Mouse (Mus musculus) CH12.LX (cell line): Measurements from ENCODE around the gene Cxxc4. TPM values are rescaled to one million over a fixed set of nuclear protein-coding genes. Genes with fewer than 3 reads are reported as not detected.
A peak's percentile ranks its signal among the peaks of the same experiment; 100 is the strongest.

ENCODE experiments used
- DNase-seq: peaks from one replicate; pipeline ENCODE4 v3.0.0-alpha.2; 2013; ENCODE audit errors: extremely low read depth
- H3K27ac ChIP-seq: 2 replicates; pipeline ENCODE4 v1.5.1; 2012; ENCODE audit warnings: low read depth, mild to moderate bottlenecking, control low read depth, moderate library complexity; ENCODE audit not compliant: insufficient read depth
- H3K27me3 ChIP-seq: replicated peaks from 2 replicates; pipeline ENCODE3; 2012; ENCODE audit warnings: inconsistent platforms
- H3K36me3 ChIP-seq, 2 experiments: replicated peaks in 1 of 2; 2 replicates each; pipeline versions ENCODE3 to v1.6.1; 2012; ENCODE audit warnings: inconsistent platforms in 1 of 2, low read length in 1 of 2, mild to moderate bottlenecking in 1 of 2, mixed read lengths in 1 of 2, moderate library complexity in 1 of 2; ENCODE audit not compliant: control insufficient read depth in 1 of 2, insufficient read depth in 1 of 2
- H3K4me1 ChIP-seq, 2 experiments: 2 replicates each; pipeline ENCODE4 v1.6.1; 2012; ENCODE audit warnings: inconsistent platforms in 1 of 2, moderate library complexity in 1 of 2; ENCODE audit not compliant: insufficient read depth in 2 of 2, control insufficient read depth in 1 of 2
- H3K4me2 ChIP-seq: 2 replicates; pipeline ENCODE4 v1.6.1; 2012; ENCODE audit warnings: low read depth, mild to moderate bottlenecking, control low read depth; ENCODE audit not compliant: poor library complexity, insufficient read depth, severe bottlenecking
- H3K4me3 ChIP-seq, 3 experiments: fragments of 150-350 bp in 1 of 3; sonication (generic) in 1 of 3; replicated peaks in 1 of 3; 2 replicates each; pipeline versions ENCODE3 to v1.5.1; 2011 to 2012; ENCODE audit warnings: low read depth in 2 of 3, low read length in 2 of 3, mild to moderate bottlenecking in 2 of 3, moderate library complexity in 2 of 3, control low read depth in 1 of 3, improper control_type of control experiment in 1 of 3, inconsistent platforms in 1 of 3, mixed read lengths in 1 of 3; ENCODE audit not compliant: poor library complexity in 1 of 3
- H3K79me2 ChIP-seq: replicated peaks from 2 replicates; pipeline ENCODE4 v1.6.1; 2012; ENCODE audit warnings: mild to moderate bottlenecking, moderate library complexity; ENCODE audit not compliant: control insufficient read depth, poor library complexity, insufficient read depth, severe bottlenecking; ENCODE audit errors: extremely low read depth
- H3K9ac ChIP-seq: 2 replicates; pipeline ENCODE4 v1.6.1; 2012; ENCODE audit warnings: low read depth, mild to moderate bottlenecking, control low read depth, moderate library complexity; ENCODE audit not compliant: insufficient read depth
- H3K9me3 ChIP-seq: replicated peaks from 2 replicates; pipeline ENCODE3; 2012; ENCODE audit warnings: low read length, inconsistent platforms, mixed read lengths
- BHLHE40 ChIP-seq: IDR thresholded peaks from 2 replicates; pipeline ENCODE4 v1.6.1; 2011; ENCODE audit warnings: mild to moderate bottlenecking, low read depth, low read length, improper control_type of control experiment
- CHD1 ChIP-seq: IDR thresholded peaks from 2 replicates; pipeline ENCODE4 v1.6.1; 2012; ENCODE audit warnings: low read depth, low read length, improper control_type of control experiment, inconsistent platforms
- CHD2 ChIP-seq: IDR thresholded peaks from 2 replicates; pipeline ENCODE4 v1.6.1; 2011; ENCODE audit warnings: low read length, improper control_type of control experiment
- CTCF ChIP-seq, 2 experiments: IDR thresholded peaks in 1 of 2; conservative IDR thresholded peaks in 1 of 2; 2 replicates each; pipeline ENCODE4 v1.5.1; 2011 to 2012; ENCODE audit warnings: low read depth in 2 of 2, low read length in 2 of 2, improper control_type of control experiment in 1 of 2, inconsistent platforms in 1 of 2, mild to moderate bottlenecking in 1 of 2, moderate library complexity in 1 of 2
- E2F4 ChIP-seq: IDR thresholded peaks from 2 replicates; pipeline ENCODE4 v1.6.1; 2011; ENCODE audit warnings: low read depth, low read length, improper control_type of control experiment; ENCODE audit not compliant: insufficient replicate concordance
- ELF1 ChIP-seq: IDR thresholded peaks from 2 replicates; pipeline ENCODE4 v1.6.1; 2014; ENCODE audit warnings: low read depth, mild to moderate bottlenecking, inconsistent platforms, low read length, improper control_type of control experiment
- EP300 ChIP-seq: IDR thresholded peaks from 2 replicates; pipeline ENCODE4 v1.6.1; 2011; ENCODE audit warnings: low read length, improper control_type of control experiment
- GABPA ChIP-seq: IDR thresholded peaks from 2 replicates; pipeline ENCODE4 v1.6.1; 2012; ENCODE audit warnings: low read depth, low read length, improper control_type of control experiment, inconsistent platforms; ENCODE audit not compliant: insufficient replicate concordance
- IRF4 ChIP-seq: IDR thresholded peaks from 2 replicates; pipeline ENCODE4 v1.6.1; 2014; ENCODE audit warnings: low read depth, mild to moderate bottlenecking, inconsistent platforms, low read length, improper control_type of control experiment
- JUN ChIP-seq: IDR thresholded peaks from 2 replicates; pipeline ENCODE4 v1.6.1; 2011; ENCODE audit warnings: low read depth, mild to moderate bottlenecking, low read length, improper control_type of control experiment, moderate library complexity; ENCODE audit not compliant: insufficient read depth
- JUND ChIP-seq: conservative IDR thresholded peaks from 2 replicates; pipeline ENCODE4 v1.6.1; 2011; ENCODE audit warnings: low read depth, low read length, improper control_type of control experiment
- MAFK ChIP-seq: IDR thresholded peaks from 2 replicates; pipeline ENCODE4 v1.6.1; 2011; ENCODE audit warnings: low read length, improper control_type of control experiment; ENCODE audit not compliant: insufficient replicate concordance
- MAZ ChIP-seq: IDR thresholded peaks from 2 replicates; pipeline ENCODE4 v1.6.1; 2012; ENCODE audit warnings: low read depth, mild to moderate bottlenecking, inconsistent platforms, low read length, improper control_type of control experiment, moderate library complexity
- MEF2A ChIP-seq: IDR thresholded peaks from 2 replicates; pipeline ENCODE4 v1.6.1; 2014; ENCODE audit warnings: low read depth, mild to moderate bottlenecking, inconsistent platforms, low read length, improper control_type of control experiment, borderline replicate concordance
- MYC ChIP-seq: IDR thresholded peaks from 2 replicates; pipeline ENCODE4 v1.6.1; 2011; ENCODE audit warnings: low read depth, mild to moderate bottlenecking, improper control_type of control experiment, low read length
- NELFE ChIP-seq: IDR thresholded peaks from 2 replicates; pipeline ENCODE4 v1.6.1; 2011; ENCODE audit warnings: low read depth, low read length, improper control_type of control experiment
- NRF1 ChIP-seq: IDR thresholded peaks from 2 replicates; pipeline ENCODE4 v1.6.1; 2014; ENCODE audit warnings: low read depth, mild to moderate bottlenecking, inconsistent platforms, low read length, improper control_type of control experiment, moderate library complexity
- POLR2AphosphoS2 ChIP-seq: IDR thresholded peaks from 2 replicates; pipeline ENCODE4 v1.6.1; 2011; ENCODE audit warnings: low read depth, low read length, improper control_type of control experiment
- RAD21 ChIP-seq: IDR thresholded peaks from 2 replicates; pipeline ENCODE4 v1.6.1; 2011; ENCODE audit warnings: low read depth, mild to moderate bottlenecking, low read length, improper control_type of control experiment, moderate library complexity
- SMC3 ChIP-seq: IDR thresholded peaks from 2 replicates; pipeline ENCODE4 v1.6.1; 2011; ENCODE audit warnings: low read depth, low read length, improper control_type of control experiment
- TCF12 ChIP-seq: IDR thresholded peaks from 2 replicates; pipeline ENCODE4 v1.6.1; 2014; ENCODE audit warnings: low read depth, mild to moderate bottlenecking, inconsistent platforms, low read length, improper control_type of control experiment
- USF1 ChIP-seq: IDR thresholded peaks from 2 replicates; pipeline ENCODE4 v1.6.1; 2014; ENCODE audit warnings: low read depth, mild to moderate bottlenecking, inconsistent platforms, low read length, improper control_type of control experiment
- ZC3H11A ChIP-seq: IDR thresholded peaks from 2 replicates; pipeline ENCODE4 v1.6.1; 2012; ENCODE audit warnings: low read depth, mild to moderate bottlenecking, inconsistent platforms, low read length, improper control_type of control experiment
- ZKSCAN1 ChIP-seq: IDR thresholded peaks from 2 replicates; pipeline ENCODE4 v1.6.1; 2012; ENCODE audit warnings: low read depth, inconsistent platforms, low read length, improper control_type of control experiment, borderline replicate concordance
- dilution Hi-C: fragments of 300-500 bp; cut with MboI; formaldehyde crosslinking; loops from 2 replicates; pipeline ENCODE4 v1.14.3; 2020; ENCODE audit warnings: low sequenced_read_pairs; ENCODE audit not compliant: extremely low pct_unique_long_range_greater_than_20kb, extremely low pct_ligation_motif_present
- in situ Hi-C: fragments of 300-500 bp; cut with MboI; formaldehyde crosslinking; loops from 3 replicates; pipeline ENCODE4 v1.14.3; 2019; ENCODE audit warnings: low sequenced_read_pairs, low pct_ligation_motif_present, low pct_unique_long_range_greater_than_20kb, mixed read lengths
- polyA plus RNA-seq: library from polyadenylated mRNA; unstranded; fragments of >175 nt; gene quantifications from 2 replicates; pipeline ENCODE4 v1.2.1, GENCODE M21; 2012; ENCODE audit warnings: low read depth; ENCODE audit not compliant: insufficient read length
- total RNA-seq, 2 experiments: library from RNA; depleted of rRNA; stranded (reverse); fragments of 300-350 nt in 1 of 2; fragments of >200 nt in 1 of 2; gene quantifications; 2 replicates each; pipeline ENCODE4 v1.2.3; 2012 to 2014

The Cxxc4 gene
- total and polyA plus RNA-seq, 3 experiments, result 0.12 to 0.19 TPM; not detected in 1

DNA sequence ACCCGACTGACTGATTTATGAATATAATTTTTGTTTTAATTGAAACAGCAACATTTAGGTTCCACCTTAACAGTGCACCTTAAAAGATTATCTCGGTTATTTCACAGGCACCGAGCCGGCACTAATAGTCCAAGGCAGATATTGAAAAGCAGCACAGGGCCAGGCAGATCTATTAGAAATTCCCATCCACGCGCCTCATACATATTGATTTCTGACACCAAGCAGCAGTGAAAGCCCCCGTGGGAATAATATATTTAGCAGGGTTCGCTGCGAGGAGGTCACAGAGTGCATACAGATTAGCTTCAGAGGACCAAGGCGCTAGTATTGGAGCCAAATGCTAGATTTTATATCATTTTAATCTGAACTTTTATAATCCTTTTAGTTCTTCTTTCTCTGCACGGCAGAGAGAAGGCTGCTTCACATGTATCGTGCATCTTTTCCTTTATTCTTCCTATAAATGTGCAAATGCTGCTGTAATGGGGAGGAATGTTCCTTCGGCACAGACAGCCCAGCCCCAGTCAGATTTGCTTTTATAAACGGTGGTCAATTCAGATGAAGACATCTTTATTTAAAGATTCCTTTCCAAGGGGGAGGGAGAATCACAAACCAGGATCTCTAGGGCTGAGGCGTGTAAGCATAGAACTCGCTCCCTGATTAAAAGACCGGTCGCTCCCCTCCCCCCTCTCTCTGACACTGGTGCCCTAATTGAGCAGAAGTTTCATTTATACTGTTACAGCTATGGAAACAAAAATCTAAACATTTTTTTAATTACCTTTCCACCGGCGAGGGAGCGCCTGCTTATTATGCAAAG is 66.6 kb downstream of the Cxxc4 start:
- Histone ChIP-seq H3K36me3 (no peaks in the 10 kb centered on the region), H3K27me3 (no peaks in the 10 kb centered on the region), H3K79me2 (no peaks in the 10 kb centered on the region), H3K4me3 (no peak overlapping the region), H3K4me1 (peaks cover 0 to 2% of the 10 kb centered on the region in 2 experiments; a peak in 1 of 4 replicates), H3K9ac (no peak overlapping the region), H3K4me2 (peak overlapping the region; percentile 37), H3K27ac (no peak overlapping the region), H3K9me3 (no peaks in the 10 kb centered on the region)
- no peak for DNase-seq
- dilution Hi-C loops, result no loop called here
- in situ Hi-C loops, result no loop called here
- no peak for TF ChIP-seq ZKSCAN1
- no peak for TF ChIP-seq CHD1
- no peak for TF ChIP-seq MAZ
- no peak for TF ChIP-seq CTCF (conservative IDR thresholded peaks at IDR 0.05 in 1 of 2, IDR thresholded peaks at IDR 0.05 in 1 of 2; ENCODE audit: low read depth in 2 of 2, low read length in 2 of 2)
- no peak for TF ChIP-seq MEF2A
- no peak for TF ChIP-seq SMC3
- TF ChIP-seq TCF12, result no peak
- TF ChIP-seq MAFK, result no peak
- no peak for TF ChIP-seq NELFE
- TF ChIP-seq RAD21, result no peak
- no peak for TF ChIP-seq BHLHE40
- TF ChIP-seq NRF1, result no peak
- TF ChIP-seq CHD2, result no peak
- no peak for TF ChIP-seq GABPA
- TF ChIP-seq ZC3H11A, result no peak
- TF ChIP-seq POLR2AphosphoS2, result no peak
- no peak for TF ChIP-seq MYC
- no peak for TF ChIP-seq USF1
- no peak for TF ChIP-seq E2F4
- TF ChIP-seq IRF4, result no peak

DNA sequence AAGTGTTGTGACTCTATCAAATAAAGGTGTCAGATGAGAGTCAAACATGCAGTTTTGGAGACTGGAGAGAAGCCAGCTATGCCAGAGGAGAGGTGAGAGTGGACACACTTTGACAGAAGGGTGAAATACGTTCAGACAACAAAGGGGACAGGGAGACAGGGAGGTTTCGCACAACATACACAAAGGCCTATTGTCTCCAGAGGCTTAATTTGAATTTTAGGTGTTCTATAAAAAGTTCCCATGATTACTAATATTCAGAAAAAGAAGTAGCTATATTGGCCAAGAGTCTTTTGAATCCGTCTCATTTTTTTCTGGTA is 67.2 kb downstream of the Cxxc4 start:
- TF ChIP-seq JUN (no peak), NRF1 (no peak), CHD1 (no peak), MAZ (no peak), JUND (no peak), IRF4 (no peak), RAD21 (no peak), EP300 (no peak), GABPA (no peak), ELF1 (no peak)
- in situ Hi-C loops, result no loop called here
- H3K9me3 ChIP-seq, result no peaks in the 10 kb centered on the region
- H3K27ac ChIP-seq, result no peak overlapping the region
- no peak for DNase-seq
- H3K9ac ChIP-seq, result no peak overlapping the region
- no peaks in the 10 kb centered on the region for H3K36me3 ChIP-seq
- dilution Hi-C loops, result no loop called here
- peak overlapping the region; percentile 37; the same call in 1 of the 2 replicates for H3K4me2 ChIP-seq
- H3K4me1 ChIP-seq, result peaks cover 0 to 5% of the 10 kb centered on the region in 2 experiments; a peak in 1 of 4 replicates
- no peak overlapping the region for H3K4me3 ChIP-seq
- no peaks in the 10 kb centered on the region for H3K27me3 ChIP-seq
- H3K79me2 ChIP-seq, result no peaks in the 10 kb centered on the region
